Mouse (Mus musculus) intestine, postnatal 0 days (tissue): Measurements from ENCODE around the gene Trpc4ap. TPM values are rescaled to one million over a fixed set of nuclear protein-coding genes. Genes with fewer than 3 reads are reported as not detected.

Experiments used
- ATAC-seq: fragments of 200-750 bp; cut with Nextera tagmentation; 2 replicates; pipeline ENCODE4 v1.8.0; 2017; ENCODE audit warnings: mild to moderate bottlenecking, moderate TSS enrichment, moderate library complexity
- H3K27ac ChIP-seq: fragments of 300-500 bp; sonication (generic); 2 replicates; pipeline ENCODE4 v1.5.1; 2014; ENCODE audit warnings: mild to moderate bottlenecking, low read depth, low read length, moderate library complexity
- H3K27me3 ChIP-seq: fragments of 300-500 bp; sonication (generic); replicated peaks from 2 replicates; pipeline ENCODE4 v1.6.1; 2014; ENCODE audit warnings: low read length, mixed read lengths; ENCODE audit not compliant: control insufficient read depth, insufficient read depth
- H3K36me3 ChIP-seq: fragments of 300-500 bp; sonication (generic); 2 replicates; pipeline ENCODE4 v1.6.1; 2014; ENCODE audit warnings: mild to moderate bottlenecking, moderate library complexity; ENCODE audit not compliant: control insufficient read depth, insufficient read depth
- H3K4me1 ChIP-seq: fragments of 300-500 bp; sonication (generic); replicated peaks from 2 replicates; pipeline ENCODE4 v1.6.1; 2014; ENCODE audit warnings: antibody characterized with exemption, low read length, mixed read lengths; ENCODE audit not compliant: control insufficient read depth, insufficient read depth
- H3K4me2 ChIP-seq: fragments of 300-500 bp; sonication (generic); replicated peaks from 2 replicates; pipeline ENCODE4 v1.6.1; 2014; ENCODE audit warnings: low read depth, mild to moderate bottlenecking, moderate library complexity
- H3K4me3 ChIP-seq: fragments of 300-500 bp; sonication (generic); 2 replicates; pipeline ENCODE4 v1.5.1; 2014; ENCODE audit warnings: low read depth, low read length
- H3K9ac ChIP-seq: fragments of 300-500 bp; sonication (generic); 2 replicates; pipeline ENCODE4 v1.6.1; 2014; ENCODE audit warnings: mild to moderate bottlenecking, low read depth, low read length
- H3K9me3 ChIP-seq: fragments of 300-500 bp; sonication (generic); 2 replicates; pipeline ENCODE4 v1.6.1; 2016; ENCODE audit warnings: mixed run types; ENCODE audit not compliant: control insufficient read depth
- CTCF ChIP-seq: sonication (generic); IDR thresholded peaks from 2 replicates; pipeline ENCODE4 v1.5.1; 2016; ENCODE audit warnings: low read depth, mild to moderate bottlenecking, control low read depth, antibody characterized with exemption, moderate library complexity
- WGBS: fragments of 180-500 bp; shearing (Covaris S2); extraction: QIAGEN DNeasy Blood & Tissue Kit; methylation state at CpG from one replicate; pipeline ENCODE4 v1.1.7; 2014; 5-methylcytosine and 5-hydroxymethylcytosine counted together
- polyA plus RNA-seq: library from polyadenylated mRNA; unstranded; fragments of >200 nt; fragmentation: Nextera tagmentation; extraction: Ambion mirVana; gene quantifications from 2 replicates; pipeline ENCODE4 v1.2.1, GENCODE M21; 2015

Gene Trpc4ap
- polyA plus RNA-seq, 1 experiment from 2014 or later, result 64.8 TPM

DNA sequence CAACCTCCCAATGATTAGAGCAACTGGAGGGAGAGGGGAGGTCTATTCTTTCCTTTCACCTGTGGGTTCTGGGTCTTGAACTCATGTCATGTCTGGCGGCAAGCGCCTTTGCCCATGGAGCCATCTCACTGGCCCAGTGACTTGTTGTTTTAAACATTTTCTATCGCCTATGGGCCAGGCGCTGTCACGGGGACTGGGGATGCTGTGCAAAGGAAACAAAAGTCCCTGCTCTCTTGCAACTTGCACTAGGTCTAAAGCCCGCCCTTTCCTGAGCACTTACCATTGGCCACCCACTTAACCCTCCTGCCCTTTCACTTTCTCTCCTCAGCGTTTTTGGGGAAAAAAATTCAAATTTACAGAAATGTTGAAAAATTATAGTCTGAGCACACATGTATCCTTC is 4.7 kb upstream of the Trpc4ap start:
- Histone ChIP-seq H3K9me3 (no peaks in the 10 kb centered on the region), H3K27me3 (no peaks in the 10 kb centered on the region), H3K4me1 (no peaks in the 10 kb centered on the region), H3K36me3 (peaks cover 11% of the 10 kb centered on the region; the same call in 1 of the 2 replicates), H3K9ac (no peak overlapping the region), H3K4me3 (no peak overlapping the region), H3K4me2 (no peak overlapping the region), H3K27ac (no peak overlapping the region)
- TF ChIP-seq CTCF, result no peak
- ATAC-seq, result no peak
- WGBS, result 69% methylated on average over 7 of the region's 7 CpGs

- peak; percentile 93 for TF ChIP-seq CTCF
- no peak for ATAC-seq
- Histone ChIP-seq H3K4me1 (no peaks in the 10 kb centered on the region), H3K9ac (no peak overlapping the region), H3K27me3 (no peaks in the 10 kb centered on the region), H3K36me3 (0 out of 2 replicates have a peak, but pooled peaks cover 4% of the 10 kb centered on the region), H3K27ac (no peak overlapping the region), H3K4me3 (no peak overlapping the region), H3K9me3 (no peaks in the 10 kb centered on the region), H3K4me2 (0 out of 2 replicates have a peak overlapping the region, but pooled peaks have one; percentile 25)
- 16% methylated on average over 7 of the region's 7 CpGs for WGBS
Observed at GRCm38 (mm10) chr2:155696091-155696558, 3.9 kb upstream of the Trpc4ap start.

- peaks cover 3% of the 10 kb centered on the region; the same call in 1 of the 2 replicates for H3K4me1 ChIP-seq
- ATAC-seq, result no peak
- H3K4me3 ChIP-seq, result no peak overlapping the region
- H3K27ac ChIP-seq, result no peak overlapping the region
- H3K9me3 ChIP-seq, result no peaks in the 10 kb centered on the region
- no peak for TF ChIP-seq CTCF
- H3K9ac ChIP-seq, result no peak overlapping the region
- H3K27me3 ChIP-seq, result no peaks in the 10 kb centered on the region
- WGBS, result 69% methylated on average over 3 of the region's 3 CpGs
- no peaks in the 10 kb centered on the region for H3K36me3 ChIP-seq
- no peak overlapping the region for H3K4me2 ChIP-seq
Observed at GRCm38 (mm10) chr2:155695316-155695715, 3.1 kb upstream of the Trpc4ap start.

GRCm38 (mm10) chr2:155694564-155694963 is 2.4 kb upstream of the Trpc4ap start:
- Histone ChIP-seq H3K4me2 (no peak overlapping the region), H3K36me3 (no peaks in the 10 kb centered on the region), H3K27ac (no peak overlapping the region), H3K4me3 (no peak overlapping the region), H3K4me1 (peaks cover 3% of the 10 kb centered on the region; the same call in 1 of the 2 replicates), H3K9me3 (no peaks in the 10 kb centered on the region), H3K27me3 (no peaks in the 10 kb centered on the region), H3K9ac (no peak overlapping the region)
- no peak for ATAC-seq
- TF ChIP-seq CTCF, result no peak
- WGBS, result 69% methylated on average over 2 of the region's 2 CpGs

GRCm38 (mm10) chr2:155693136-155693535 is 952 bp upstream of the Trpc4ap start:
- no peaks in the 10 kb centered on the region for H3K36me3 ChIP-seq
- H3K9me3 ChIP-seq, result no peaks in the 10 kb centered on the region
- WGBS, result 77% methylated on average over 4 of the region's 4 CpGs
- H3K27me3 ChIP-seq, result no peaks in the 10 kb centered on the region
- H3K4me1 ChIP-seq, result peaks cover 3% of the 10 kb centered on the region; the same call in 1 of the 2 replicates
- ATAC-seq, result no peak
- no peak overlapping the region for H3K4me2 ChIP-seq
- no peak overlapping the region for H3K4me3 ChIP-seq
- H3K9ac ChIP-seq, result no peak overlapping the region
- TF ChIP-seq CTCF, result no peak
- no peak overlapping the region for H3K27ac ChIP-seq

- Histone ChIP-seq H3K36me3 (no peaks in the 10 kb centered on the region), H3K9me3 (no peaks in the 10 kb centered on the region), H3K4me2 (peak overlapping the region; percentile 73), H3K27ac (peak overlapping the region; percentile 90), H3K4me1 (peaks cover 3% of the 10 kb centered on the region; the same call in 1 of the 2 replicates), H3K9ac (peak overlapping the region; percentile 92), H3K4me3 (peak overlapping the region; percentile 99), H3K27me3 (no peaks in the 10 kb centered on the region)
- TF ChIP-seq CTCF, result no peak
- under 1% methylated on average over 8 of the region's 8 CpGs for WGBS
- ATAC-seq, result no peak
Observed at GRCm38 (mm10) chr2:155691336-155691722, 855 bp downstream of the Trpc4ap start.
